Mouse (Mus musculus): ENCODE measurements around the gene Cyp3a13. TPM values are rescaled to one million over a fixed set of nuclear protein-coding genes. Genes with fewer than 3 reads are reported as not detected.
"Not testable (repeated sequence)": the region's sequence is repeated elsewhere in the genome, so short reads cannot be mapped to it uniquely, and the experiment has no call there.

The Cyp3a13 gene
- polyA plus RNA-seq, 1 experiment from 2014 or later = not detected

DNA sequence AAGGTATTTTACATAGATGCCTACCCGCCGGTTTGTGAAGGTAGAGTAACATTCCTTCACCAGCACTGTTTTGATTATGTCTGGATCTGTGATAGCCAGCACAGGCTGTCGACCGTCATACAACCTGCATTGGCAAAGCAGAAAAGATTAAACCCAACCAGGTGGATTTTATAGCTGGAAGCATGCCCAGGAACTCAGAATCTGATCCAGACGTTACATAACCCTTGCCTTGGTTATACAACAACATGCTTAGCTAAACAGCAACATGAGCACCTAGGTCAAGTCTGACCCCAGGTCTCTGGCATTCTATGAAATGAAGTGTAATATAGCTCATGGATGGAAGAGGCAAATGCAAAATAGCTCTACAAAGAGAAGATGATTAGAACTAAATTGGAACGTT, 5.9 kb downstream of the Cyp3a13 start:
- H3K9ac ChIP-seq = no peak overlapping the region
- H3K27ac ChIP-seq = no peak overlapping the region
- 78% methylated on average over 6 of the region's 6 CpGs for WGBS
- no peak overlapping the region for H3K4me3 ChIP-seq (replicated peaks)
- H3K4me2 ChIP-seq = no peak overlapping the region
- no peaks in the 10 kb centered on the region for H3K36me3 ChIP-seq (replicated peaks)
- ATAC-seq (ENCODE audit: low FRiP score) = no peak
- H3K27me3 ChIP-seq = no peaks in the 10 kb centered on the region
- no peaks in the 10 kb centered on the region for H3K9me3 ChIP-seq
- no peaks in the 10 kb centered on the region for H3K4me1 ChIP-seq

DNA sequence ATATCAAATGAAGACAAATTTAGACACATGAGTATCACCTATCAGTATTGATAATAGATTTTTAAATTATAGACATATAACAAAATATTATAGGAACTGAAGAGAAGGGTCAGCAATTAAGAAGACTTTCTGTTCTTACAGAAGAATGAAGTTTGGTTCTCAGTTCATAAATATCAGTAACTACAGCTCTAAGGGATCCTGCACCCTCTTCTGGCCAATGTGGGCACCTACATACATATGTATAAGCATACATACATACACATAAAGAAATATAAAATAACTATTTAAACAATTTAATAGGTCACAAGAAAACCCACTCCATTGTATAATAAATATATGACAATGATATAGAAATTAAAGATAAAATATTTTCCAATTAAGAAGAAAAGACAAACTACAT, 6.9 kb downstream of the Cyp3a13 start:
- H3K9ac ChIP-seq = no peak overlapping the region
- no peaks in the 10 kb centered on the region for H3K9me3 ChIP-seq
- H3K27ac ChIP-seq = no peak overlapping the region
- H3K4me3 ChIP-seq (replicated peaks) = no peak overlapping the region
- no peaks in the 10 kb centered on the region for H3K27me3 ChIP-seq
- ATAC-seq (ENCODE audit: low FRiP score) = no peak
- no peaks in the 10 kb centered on the region for H3K36me3 ChIP-seq (replicated peaks)
- H3K4me2 ChIP-seq = no peak overlapping the region
- no peaks in the 10 kb centered on the region for H3K4me1 ChIP-seq

DNA sequence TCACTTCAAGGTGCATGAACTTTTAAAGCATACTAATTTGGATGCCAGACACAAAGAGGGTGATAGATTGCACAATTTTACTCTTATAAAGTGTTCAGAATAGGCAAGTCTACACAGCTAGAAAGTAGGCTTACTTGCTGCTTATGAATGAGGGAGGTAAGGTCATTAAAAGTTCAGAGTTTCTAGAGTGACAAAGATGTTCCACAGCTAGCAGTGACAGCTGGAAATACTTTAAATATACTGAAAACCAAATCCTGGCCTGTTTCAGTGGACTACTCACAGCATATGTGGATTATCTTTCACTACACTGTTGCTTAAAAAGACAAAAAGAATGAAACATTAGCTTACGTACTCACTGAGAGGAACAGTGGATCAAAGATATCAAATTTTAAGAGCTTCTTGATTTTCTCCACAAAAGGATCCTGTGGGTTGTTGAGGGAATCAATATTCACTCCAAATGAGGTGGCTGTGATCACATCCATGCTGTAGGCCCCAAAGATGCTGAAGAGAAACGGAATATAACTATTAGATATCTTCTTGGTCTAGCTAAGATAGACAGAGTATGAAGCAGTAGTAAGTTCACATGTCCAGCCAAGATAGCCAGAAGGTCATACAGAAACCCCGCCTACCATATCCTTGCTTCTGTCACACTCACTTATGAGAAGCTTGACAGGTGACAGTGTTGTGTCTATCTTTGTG, 11.7 kb downstream of the Cyp3a13 start:
- no peak overlapping the region for H3K27ac ChIP-seq
- no peaks in the 10 kb centered on the region for H3K36me3 ChIP-seq (replicated peaks)
- H3K4me3 ChIP-seq (replicated peaks) = no peak overlapping the region
- H3K9me3 ChIP-seq = no peaks in the 10 kb centered on the region
- H3K9ac ChIP-seq = no peak overlapping the region
- no peak for ATAC-seq (ENCODE audit: low FRiP score)
- 83% methylated on average over 3 of the region's 3 CpGs for WGBS
- 0 out of 2 replicates have a peak, but pooled peaks cover 2% of the 10 kb centered on the region for H3K27me3 ChIP-seq
- H3K4me1 ChIP-seq = no peaks in the 10 kb centered on the region
- no peak overlapping the region for H3K4me2 ChIP-seq

DNA sequence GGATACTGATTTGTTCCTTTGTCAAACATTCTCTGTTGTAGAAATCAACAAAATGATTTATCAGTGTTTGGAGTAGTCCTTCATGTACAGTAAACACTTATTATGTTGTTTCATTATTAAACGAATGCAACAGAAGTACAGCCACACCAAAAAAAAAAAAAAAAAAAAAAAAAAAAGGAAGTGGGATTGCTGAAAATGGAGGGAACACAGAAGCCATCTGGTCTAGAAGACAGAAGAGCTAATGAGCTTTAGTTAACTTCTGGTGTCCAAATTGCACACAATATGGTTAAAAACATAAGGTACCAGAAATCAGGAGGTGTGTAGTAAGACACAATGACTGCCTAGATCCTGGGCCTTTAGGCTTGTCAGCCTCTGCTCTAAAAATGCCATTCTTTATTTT, 23.6 kb downstream of the Cyp3a13 start:
- Histone ChIP-seq H3K27ac (no peak overlapping the region), H3K36me3 (replicated peaks) (no peaks in the 10 kb centered on the region), H3K4me3 (replicated peaks) (no peak overlapping the region), H3K27me3 (no peaks in the 10 kb centered on the region), H3K9ac (no peak overlapping the region), H3K4me2 (no peak overlapping the region), H3K4me1 (no peaks in the 10 kb centered on the region), H3K9me3 (no peaks in the 10 kb centered on the region)
- 70% methylated on average over 1 of the region's 1 CpGs for WGBS
- ATAC-seq (ENCODE audit: low FRiP score) = no peak

DNA sequence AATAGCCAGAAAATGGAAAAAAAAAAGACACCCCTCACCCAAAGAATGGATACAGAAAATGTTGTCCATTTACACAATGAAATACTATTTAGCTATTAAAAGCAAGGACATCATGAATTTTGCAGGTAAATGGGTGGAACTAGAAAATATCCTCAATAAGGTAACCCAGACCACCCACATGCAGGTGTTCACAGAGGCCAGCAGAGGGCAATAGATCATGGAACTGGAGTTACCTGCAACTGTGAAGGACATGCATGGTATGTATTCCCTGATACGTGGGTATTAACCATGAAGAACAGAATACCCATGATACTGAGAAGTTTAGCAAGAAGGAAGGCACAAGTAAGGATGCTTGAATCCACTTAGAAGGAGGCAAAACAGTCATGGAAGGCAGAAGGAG, 28.5 kb downstream of the Cyp3a13 start:
- no peak for ATAC-seq (ENCODE audit: low FRiP score)
- no peak overlapping the region for H3K4me3 ChIP-seq (replicated peaks)

DNA sequence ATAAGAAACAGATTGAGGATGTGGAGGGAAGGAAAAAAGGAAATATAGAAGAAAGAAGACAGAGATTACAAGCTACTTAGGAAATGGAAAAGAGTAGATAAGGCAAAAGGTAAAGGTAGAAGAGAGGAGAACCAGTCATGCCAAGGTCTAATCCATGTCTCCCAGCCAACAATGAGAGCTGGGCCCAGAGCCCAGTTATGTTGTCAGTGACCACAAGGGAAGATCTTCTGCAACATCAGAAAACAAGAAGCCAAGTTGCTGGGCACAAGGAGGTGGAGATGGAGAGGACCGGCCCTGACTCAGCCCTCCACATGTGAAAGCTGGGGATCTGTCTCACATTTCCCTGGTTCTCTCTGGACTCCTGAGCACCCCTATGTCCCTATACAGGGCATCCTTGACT, 33.8 kb downstream of the Cyp3a13 start:
- 87% methylated on average over 1 of the region's 1 CpGs for WGBS
- no peaks in the 10 kb centered on the region for H3K9me3 ChIP-seq
- no peaks in the 10 kb centered on the region for H3K4me1 ChIP-seq

More for the DNA sequence above, 28.5 kb downstream of the Cyp3a13 start:
- H3K4me1 ChIP-seq = no peaks in the 10 kb centered on the region
- no peak overlapping the region for H3K9ac ChIP-seq
- H3K27me3 ChIP-seq = no peaks in the 10 kb centered on the region; the same call in 1 of the 2 replicates
- H3K27ac ChIP-seq = no peak overlapping the region
- 61% methylated on average over 1 of the region's 1 CpGs for WGBS
- no peaks in the 10 kb centered on the region for H3K9me3 ChIP-seq
- H3K36me3 ChIP-seq (replicated peaks) = no peaks in the 10 kb centered on the region
- H3K4me2 ChIP-seq = no peak overlapping the region

DNA sequence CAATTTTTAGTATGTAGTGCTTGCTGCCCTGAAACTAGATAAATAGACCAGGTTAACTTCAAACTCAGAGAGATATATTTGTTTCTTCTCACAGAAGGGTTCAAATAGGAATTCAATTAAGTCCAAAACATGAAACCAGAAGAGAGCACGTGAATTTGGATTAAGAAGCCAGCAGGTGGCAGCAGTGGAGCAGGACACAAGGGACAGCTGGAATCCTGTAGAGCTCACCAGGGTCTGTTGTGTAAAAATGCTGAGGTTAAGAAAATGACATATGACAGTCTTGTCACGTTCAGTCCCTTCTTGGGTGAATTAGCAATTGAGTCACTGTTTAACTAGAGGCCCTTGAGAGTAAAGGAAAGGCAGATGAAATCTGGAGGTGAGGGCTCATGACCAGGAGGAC, 35.5 kb downstream of the Cyp3a13 start:
- H3K9ac ChIP-seq = no peak overlapping the region
- WGBS = 16% methylated on average over 2 of the region's 2 CpGs
- no peak overlapping the region for H3K27ac ChIP-seq
- no peaks in the 10 kb centered on the region for H3K9me3 ChIP-seq
- H3K4me2 ChIP-seq = no peak overlapping the region
- no peaks in the 10 kb centered on the region for H3K36me3 ChIP-seq (replicated peaks)
- no peaks in the 10 kb centered on the region; the same call in 1 of the 2 replicates for H3K27me3 ChIP-seq
- H3K4me1 ChIP-seq = no peaks in the 10 kb centered on the region
- ATAC-seq (ENCODE audit: low FRiP score) = no peak
- no peak overlapping the region for H3K4me3 ChIP-seq (replicated peaks)

More for the DNA sequence above, 33.8 kb downstream of the Cyp3a13 start:
- Histone ChIP-seq H3K36me3 (replicated peaks) (no peaks in the 10 kb centered on the region), H3K4me2 (no peak overlapping the region), H3K9ac (no peak overlapping the region), H3K27me3 (no peaks in the 10 kb centered on the region; the same call in 1 of the 2 replicates), H3K4me3 (replicated peaks) (no peak overlapping the region), H3K27ac (no peak overlapping the region)
- no peak for ATAC-seq (ENCODE audit: low FRiP score)

DNA sequence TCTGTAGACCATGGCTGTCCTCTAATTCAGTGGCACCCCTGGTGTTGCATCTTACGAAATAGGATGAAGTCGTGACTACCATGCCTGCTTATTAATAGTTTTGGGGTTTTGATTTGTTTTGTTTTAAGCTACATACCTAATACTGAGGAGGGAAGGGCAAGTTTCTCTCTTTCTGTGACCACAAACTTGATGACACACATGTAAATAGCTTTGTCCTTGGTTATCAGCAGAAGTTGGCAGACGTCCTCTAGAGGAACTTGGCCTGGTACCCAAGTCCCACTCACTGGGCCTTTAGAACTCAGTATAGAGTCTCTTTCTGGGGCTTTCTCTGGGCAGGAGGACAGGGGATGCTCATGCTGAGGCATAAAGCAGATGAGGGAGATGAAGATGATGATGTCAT, 38.1 kb downstream of the Cyp3a13 start:
- no peaks in the 10 kb centered on the region for H3K36me3 ChIP-seq (replicated peaks)
- H3K4me1 ChIP-seq = no peaks in the 10 kb centered on the region
- WGBS = 87% methylated on average over 3 of the region's 3 CpGs
- no peak overlapping the region for H3K27ac ChIP-seq
- H3K4me3 ChIP-seq (replicated peaks) = no peak overlapping the region
- no peaks in the 10 kb centered on the region for H3K9me3 ChIP-seq
- H3K4me2 ChIP-seq = no peak overlapping the region
- ATAC-seq (ENCODE audit: low FRiP score) = no peak
- no peaks in the 10 kb centered on the region; the same call in 1 of the 2 replicates for H3K27me3 ChIP-seq
- H3K9ac ChIP-seq = no peak overlapping the region

DNA sequence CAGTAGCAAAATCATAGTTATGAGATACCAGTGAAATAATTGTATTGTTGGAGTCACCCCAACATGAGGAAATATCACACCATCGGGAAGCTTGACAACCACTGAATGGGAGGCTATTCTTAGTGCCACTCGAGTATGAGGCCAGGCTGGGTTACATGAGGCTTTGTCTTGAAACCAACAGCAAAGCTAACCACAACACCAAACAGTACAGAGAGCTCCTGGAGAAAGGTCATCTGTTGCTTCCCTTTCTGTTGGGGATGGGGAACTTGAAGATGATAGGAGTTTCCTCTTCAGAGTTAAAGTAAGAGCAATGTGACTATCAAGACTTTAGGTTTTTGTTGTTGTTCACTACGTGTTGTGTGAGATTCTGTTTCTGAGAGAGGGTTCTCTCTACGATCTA, 38.5 kb downstream of the Cyp3a13 start:
- Histone ChIP-seq H3K4me2 (no peak overlapping the region), H3K9me3 (no peaks in the 10 kb centered on the region), H3K4me3 (replicated peaks) (no peak overlapping the region), H3K27ac (no peak overlapping the region), H3K4me1 (no peaks in the 10 kb centered on the region), H3K36me3 (replicated peaks) (no peaks in the 10 kb centered on the region), H3K27me3 (no peaks in the 10 kb centered on the region; the same call in 1 of the 2 replicates), H3K9ac (no peak overlapping the region)
- 81% methylated on average over 4 of the region's 4 CpGs for WGBS
- ATAC-seq (ENCODE audit: low FRiP score) = no peak

DNA sequence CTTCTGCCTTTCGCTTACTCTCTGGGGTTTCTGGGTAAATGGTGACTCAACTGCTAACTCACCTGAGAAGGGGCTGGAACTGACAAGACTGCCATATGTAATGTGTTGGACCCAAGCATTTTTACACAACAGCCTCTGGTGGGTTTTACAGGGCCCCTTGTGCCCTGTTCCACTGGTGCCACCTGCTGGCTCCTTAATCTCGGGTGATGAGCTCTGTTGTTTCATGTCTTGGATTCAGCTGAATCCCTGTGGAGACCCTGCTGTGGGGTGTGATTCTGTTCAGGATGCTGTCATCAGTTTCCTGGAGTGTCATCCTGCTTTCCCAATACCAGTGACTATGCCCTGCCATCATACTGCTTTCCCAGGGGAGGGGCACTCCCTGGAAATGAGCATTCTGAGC, 43.6 kb downstream of the Cyp3a13 start:
- H3K27me3 ChIP-seq = no peaks in the 10 kb centered on the region
- H3K4me2 ChIP-seq = no peak overlapping the region
- no peak overlapping the region for H3K27ac ChIP-seq
- H3K9me3 ChIP-seq = no peaks in the 10 kb centered on the region
- no peak for ATAC-seq (ENCODE audit: low FRiP score)
- WGBS = 52% methylated on average over 2 of the region's 2 CpGs
- H3K4me1 ChIP-seq = no peaks in the 10 kb centered on the region
- no peak overlapping the region for H3K9ac ChIP-seq
- H3K4me3 ChIP-seq (replicated peaks) = no peak overlapping the region
- H3K36me3 ChIP-seq (replicated peaks) = no peaks in the 10 kb centered on the region

DNA sequence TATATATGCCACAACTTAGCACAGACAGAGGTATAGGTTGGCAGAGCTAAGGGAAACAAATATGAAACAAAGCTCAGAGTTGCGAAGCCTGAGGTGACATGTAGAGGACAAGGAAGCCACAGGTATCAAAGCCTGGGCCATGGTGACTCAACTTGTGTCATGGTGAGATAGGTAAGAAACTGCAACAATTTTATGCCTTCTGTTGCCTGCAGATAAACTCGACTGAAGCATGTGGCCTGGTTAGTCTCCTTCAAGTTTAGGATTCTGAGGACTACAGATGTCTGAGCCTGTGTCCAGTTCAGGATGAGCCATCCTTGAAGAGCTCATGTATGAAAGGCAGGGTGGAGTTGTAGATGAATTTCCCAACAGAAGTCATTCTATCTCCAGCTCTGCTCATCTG, 46.4 kb downstream of the Cyp3a13 start:
- no peaks in the 10 kb centered on the region for H3K9me3 ChIP-seq
- ATAC-seq (ENCODE audit: low FRiP score) = no peak
- no peaks in the 10 kb centered on the region for H3K36me3 ChIP-seq (replicated peaks)
- H3K27ac ChIP-seq = no peak overlapping the region
- 82% methylated on average over 2 of the region's 2 CpGs for WGBS
- no peaks in the 10 kb centered on the region for H3K4me1 ChIP-seq
- no peak overlapping the region for H3K4me2 ChIP-seq
- H3K4me3 ChIP-seq (replicated peaks) = no peak overlapping the region
- no peaks in the 10 kb centered on the region for H3K27me3 ChIP-seq
- H3K9ac ChIP-seq = no peak overlapping the region

DNA sequence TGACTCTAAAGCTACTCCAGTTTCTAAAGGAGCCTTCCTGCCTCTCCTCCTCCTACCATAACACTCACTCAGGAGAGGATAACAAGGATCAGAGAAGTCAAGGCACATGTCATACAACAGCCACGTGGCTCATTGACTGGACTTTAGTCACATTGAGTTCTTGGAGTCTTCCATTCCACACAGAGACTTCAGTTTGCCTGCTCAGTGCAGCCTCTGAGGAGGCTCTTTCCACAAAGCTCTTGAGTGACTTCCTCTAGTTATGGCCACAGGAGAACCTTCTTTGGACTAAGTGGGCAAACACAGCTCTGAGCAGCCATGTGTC, 49.1 kb downstream of the Cyp3a13 start:
- WGBS = 58% methylated on average over 1 of the region's 1 CpGs
- ATAC-seq (ENCODE audit: low FRiP score) = not testable (repeated sequence)

DNA sequence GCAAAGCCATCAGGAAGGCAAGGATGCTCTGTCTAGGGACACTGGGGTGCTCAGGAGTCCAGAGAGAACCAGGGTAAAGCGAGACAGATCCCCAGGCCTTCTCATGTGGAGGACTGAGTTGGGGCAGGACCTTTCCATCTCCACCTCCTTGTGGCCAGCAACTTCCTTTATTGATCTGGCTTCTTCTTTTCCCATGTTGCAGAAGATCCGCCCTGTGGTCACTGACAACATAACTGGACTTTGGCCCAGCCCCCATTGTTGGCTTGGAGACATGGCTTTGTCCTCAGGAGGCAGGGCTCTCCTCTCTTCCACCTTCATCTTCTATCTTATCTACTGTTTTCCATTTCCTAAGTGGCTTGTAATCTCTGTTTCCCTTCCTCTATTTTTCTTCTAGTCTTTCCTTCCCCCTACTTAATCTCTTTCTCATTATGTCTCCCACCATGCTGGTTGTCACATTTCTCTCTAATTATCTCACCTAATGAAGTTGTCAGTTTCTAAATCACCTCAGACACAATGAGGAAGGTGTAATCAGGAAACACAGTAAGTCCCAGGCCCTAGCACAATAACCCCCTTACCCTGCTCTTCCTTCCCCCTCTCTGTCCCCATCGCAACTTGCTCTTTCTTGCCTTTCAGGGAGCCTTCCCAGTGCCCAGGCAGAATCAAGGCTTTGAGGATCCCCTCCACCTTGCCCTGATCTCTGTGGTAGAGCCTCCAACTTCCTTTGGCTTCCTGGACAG, 49.6 kb downstream of the Cyp3a13 start, which contains the start of gene Pilrb2:
Pilrb2 (minus strand) TSS at position 172 of the 737 bp plus-strand sequence.
- ATAC-seq (ENCODE audit: low FRiP score) = not testable (repeated sequence)

More for the DNA sequence above, 49.1 kb downstream of the Cyp3a13 start:
- H3K4me2 ChIP-seq; H3K27ac ChIP-seq; H3K9ac ChIP-seq; H3K4me1 ChIP-seq; H3K36me3 ChIP-seq (replicated peaks); H3K9me3 ChIP-seq; H3K4me3 ChIP-seq (replicated peaks); H3K27me3 ChIP-seq: not testable (repeated sequence)

More for the DNA sequence above, 49.6 kb downstream of the Cyp3a13 start, which contains the start of gene Pilrb2:
- H3K4me1 ChIP-seq; H3K36me3 ChIP-seq (replicated peaks); H3K27ac ChIP-seq; H3K9ac ChIP-seq; H3K9me3 ChIP-seq; H3K4me3 ChIP-seq (replicated peaks); H3K27me3 ChIP-seq; H3K4me2 ChIP-seq: not testable (repeated sequence)
- 76% methylated on average over 3 of the region's 3 CpGs for whole genome bisulfite sequencing

All from forebrain, embryonic 12.5 days (tissue).